Mouse (Mus musculus) stomach, embryonic 16.5 days (tissue): ENCODE measurements around the gene Rpa1. TPM values are rescaled to one million over a fixed set of nuclear protein-coding genes. Genes with fewer than 3 reads are reported as not detected.
"Not testable (repeated sequence)": the region's sequence is repeated elsewhere in the genome, so short reads cannot be mapped to it uniquely, and the experiment has no call there.

Experiments
- ATAC-seq: fragments of 200-750 bp; cut with Nextera tagmentation; 2 replicates; pipeline ENCODE4 v1.8.0; 2017; ENCODE audit warnings: moderate number of reproducible peaks, moderate TSS enrichment; ENCODE audit not compliant: insufficient read depth, low FRiP score
- H3K27ac ChIP-seq: fragments of 300-500 bp; sonication (generic); 2 replicates; pipeline ENCODE4 v1.5.1; 2014; ENCODE audit warnings: low read length
- H3K27me3 ChIP-seq: fragments of 300-500 bp; sonication (generic); 2 replicates; pipeline ENCODE4 v1.6.1; 2014; ENCODE audit warnings: low read length, control low read depth, mixed read lengths; ENCODE audit not compliant: control insufficient read depth, insufficient read depth
- H3K36me3 ChIP-seq: fragments of 300-500 bp; sonication (generic); 2 replicates; pipeline ENCODE4 v1.6.1; 2014; ENCODE audit warnings: low read length; ENCODE audit not compliant: control insufficient read depth, insufficient read depth
- H3K4me1 ChIP-seq: fragments of 300-500 bp; sonication (generic); 2 replicates; pipeline ENCODE4 v1.6.1; 2014; ENCODE audit warnings: low read length, control low read depth, mixed read lengths; ENCODE audit not compliant: control insufficient read depth, insufficient read depth
- H3K4me2 ChIP-seq: fragments of 300-500 bp; sonication (generic); 2 replicates; pipeline ENCODE4 v1.6.1; 2014; ENCODE audit warnings: low read depth, low read length, mixed read lengths
- H3K4me3 ChIP-seq: fragments of 300-500 bp; sonication (generic); replicated peaks from 2 replicates; pipeline ENCODE4 v1.5.1; 2014; ENCODE audit warnings: mild to moderate bottlenecking, low read length
- H3K9ac ChIP-seq: fragments of 300-500 bp; sonication (generic); 2 replicates; pipeline ENCODE4 v1.6.1; 2014; ENCODE audit warnings: low read length
- H3K9me3 ChIP-seq: fragments of 300-500 bp; sonication (generic); replicated peaks from 2 replicates; pipeline ENCODE4 v1.6.1; 2016; ENCODE audit warnings: low read length, control low read depth; ENCODE audit not compliant: control insufficient read depth
- WGBS: fragments of 180-500 bp; shearing (Covaris S2); extraction: QIAGEN DNeasy Blood & Tissue Kit; methylation state at CpG from one replicate; pipeline ENCODE4 v1.1.7; 2014; 5-methylcytosine and 5-hydroxymethylcytosine counted together
- polyA plus RNA-seq: library from polyadenylated mRNA; unstranded; fragments of >200 nt; fragmentation: Nextera tagmentation; extraction: Ambion mirVana; gene quantifications from 2 replicates; pipeline ENCODE4 v1.2.1, GENCODE M21; 2015

Gene Rpa1
- polyA plus RNA-seq, 1 experiment from 2014 or later, result 111 TPM

- H3K4me1 ChIP-seq, result peaks cover 6% of the 10 kb centered on the region
- no peak overlapping the region for H3K4me3 ChIP-seq
- no peaks in the 10 kb centered on the region for H3K9me3 ChIP-seq
- no peak overlapping the region for H3K27ac ChIP-seq
- H3K27me3 ChIP-seq, result peaks cover 25% of the 10 kb centered on the region
- no peak overlapping the region for H3K9ac ChIP-seq
- no peak overlapping the region for H3K4me2 ChIP-seq
- ATAC-seq, result no peak
- WGBS, result 50% methylated on average over 4 of the region's 4 CpGs
- no peaks in the 10 kb centered on the region for H3K36me3 ChIP-seq
These were observed 62.1 kb downstream of the Rpa1 start for GRCm38 (mm10) chr11:75285893-75286467.

GRCm38 (mm10) chr11:75283784-75284183 lies 64.3 kb downstream of the Rpa1 start:
- Histone ChIP-seq H3K27me3 (peaks cover 27% of the 10 kb centered on the region), H3K4me1 (peaks cover 14% of the 10 kb centered on the region)
- H3K36me3 ChIP-seq, H3K4me3 ChIP-seq, H3K27ac ChIP-seq, H3K9ac ChIP-seq, H3K9me3 ChIP-seq, H3K4me2 ChIP-seq, ATAC-seq: not testable (repeated sequence)
- 66% methylated on average over 3 of the region's 3 CpGs for WGBS

GRCm38 (mm10) chr11:75282496-75283120 lies 65.5 kb downstream of the Rpa1 start:
- no peak overlapping the region for H3K9ac ChIP-seq
- WGBS, result 13% methylated on average over 13 of the region's 13 CpGs
- H3K4me2 ChIP-seq, result peak overlapping the region; percentile 28; the same call in 1 of the 2 replicates
- no peaks in the 10 kb centered on the region for H3K9me3 ChIP-seq
- ATAC-seq, result no peak
- H3K4me3 ChIP-seq, result no peak overlapping the region
- H3K27me3 ChIP-seq, result peaks cover 27% of the 10 kb centered on the region
- no peaks in the 10 kb centered on the region for H3K36me3 ChIP-seq
- peaks cover 14% of the 10 kb centered on the region for H3K4me1 ChIP-seq
- no peak overlapping the region for H3K27ac ChIP-seq

- H3K9me3 ChIP-seq, result no peaks in the 10 kb centered on the region
- H3K27ac ChIP-seq, result no peak overlapping the region
- H3K4me1 ChIP-seq, result peaks cover 14% of the 10 kb centered on the region
- H3K4me2 ChIP-seq, result peak overlapping the region; percentile 28; the same call in 1 of the 2 replicates
- H3K36me3 ChIP-seq, result no peaks in the 10 kb centered on the region
- H3K27me3 ChIP-seq, result peaks cover 27% of the 10 kb centered on the region
- ATAC-seq, result no peak
- 14% methylated on average over 29 of the region's 29 CpGs for WGBS
- no peak overlapping the region for H3K9ac ChIP-seq
- H3K4me3 ChIP-seq, result no peak overlapping the region
These were observed 66.5 kb downstream of the Rpa1 start for GRCm38 (mm10) chr11:75281380-75282256.

GRCm38 (mm10) chr11:75280435-75281001 lies 67.6 kb downstream of the Rpa1 start:
- Histone ChIP-seq H3K36me3 (no peaks in the 10 kb centered on the region), H3K27me3 (peaks cover 27% of the 10 kb centered on the region), H3K4me1 (peaks cover 14% of the 10 kb centered on the region), H3K4me2 (no peak overlapping the region), H3K4me3 (no peak overlapping the region), H3K27ac (no peak overlapping the region), H3K9me3 (no peaks in the 10 kb centered on the region), H3K9ac (no peak overlapping the region)
- 72% methylated on average over 5 of the region's 5 CpGs for WGBS
- ATAC-seq, result no peak

- WGBS, result 80% methylated on average over 5 of the region's 5 CpGs
These were observed 68.1 kb downstream of the Rpa1 start for GRCm38 (mm10) chr11:75280066-75280410.

GRCm38 (mm10) chr11:75279342-75280065 lies 68.6 kb downstream of the Rpa1 start:
- H3K9ac ChIP-seq, result peak overlapping the region; percentile 11; the same call in 1 of the 2 replicates

More at GRCm38 (mm10) chr11:75280066-75280410, 68.1 kb downstream of the Rpa1 start:
- Histone ChIP-seq H3K4me1 (peaks cover 14% of the 10 kb centered on the region), H3K9me3 (no peaks in the 10 kb centered on the region), H3K4me3 (no peak overlapping the region), H3K27ac (no peak overlapping the region), H3K36me3 (no peaks in the 10 kb centered on the region), H3K4me2 (no peak overlapping the region), H3K27me3 (peaks cover 27% of the 10 kb centered on the region), H3K9ac (no peak overlapping the region)
- ATAC-seq, result no peak

GRCm38 (mm10) chr11:75279013-75279341 lies 69.1 kb downstream of the Rpa1 start:
- no peak overlapping the region for H3K27ac ChIP-seq
- H3K36me3 ChIP-seq, result no peaks in the 10 kb centered on the region
- 13% methylated on average over 4 of the region's 4 CpGs for WGBS
- H3K4me3 ChIP-seq, result peak overlapping the region; percentile 27
- H3K9ac ChIP-seq, result peak overlapping the region; percentile 11; the same call in 1 of the 2 replicates
- peaks cover 27% of the 10 kb centered on the region for H3K27me3 ChIP-seq
- H3K4me2 ChIP-seq, result peak overlapping the region; percentile 48
- peaks cover 14% of the 10 kb centered on the region for H3K4me1 ChIP-seq
- ATAC-seq, result no peak
- no peaks in the 10 kb centered on the region for H3K9me3 ChIP-seq

More at GRCm38 (mm10) chr11:75279342-75280065, 68.6 kb downstream of the Rpa1 start:
- ATAC-seq, result no peak
- 15% methylated on average over 16 of the region's 16 CpGs for WGBS
- Histone ChIP-seq H3K4me3 (peak overlapping the region; percentile 27), H3K9me3 (no peaks in the 10 kb centered on the region), H3K27me3 (peaks cover 27% of the 10 kb centered on the region), H3K4me2 (peak overlapping the region; percentile 48), H3K27ac (no peak overlapping the region), H3K4me1 (peaks cover 14% of the 10 kb centered on the region), H3K36me3 (no peaks in the 10 kb centered on the region)
